Mouse (Mus musculus): ENCODE results near the gene Nwd2. TPM values are rescaled to one million over a fixed set of nuclear protein-coding genes. Genes with fewer than 3 reads are reported as not detected.

Nwd2 gene
- total and polyA plus RNA-seq, 2 experiments from 2014 or later, result not detected

DNA sequence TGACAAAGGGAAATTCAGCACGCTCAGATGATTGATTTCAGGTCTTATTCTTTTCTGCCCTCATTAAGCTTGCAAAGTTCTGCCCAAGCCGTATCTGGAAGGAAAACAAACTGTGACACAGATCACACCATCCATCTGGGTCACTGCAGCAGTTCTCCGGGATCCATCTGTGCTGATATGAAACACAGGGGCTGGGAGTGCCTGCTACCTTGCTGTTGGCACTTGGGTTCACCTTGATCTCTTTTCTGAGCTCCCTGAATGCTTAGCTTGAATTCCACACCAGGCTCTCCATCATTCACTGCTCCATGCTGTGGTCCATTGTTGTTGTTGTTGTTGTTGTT, 20.4 kb upstream of the Nwd2 start:
- ATAC-seq (ENCODE audit: insufficient read depth, low read depth) (no peak), DNase-seq (ENCODE audit: low spot score) (no peak)
- 64% methylated on average over 3 of the region's 3 CpGs for WGBS
- Histone ChIP-seq H3K9ac (replicated peaks; ENCODE audit: low read depth, low read length) (no peak overlapping the region), H3K9me3 (replicated peaks; ENCODE audit: control insufficient read depth, low read length) (no peaks in the 10 kb centered on the region), H3K4me3 (ENCODE audit: low read depth, low read length) (no peak overlapping the region), H3K4me1 (ENCODE audit: control insufficient read depth, insufficient read depth) (no peaks in the 10 kb centered on the region), H3K27me3 (ENCODE audit: control insufficient read depth, insufficient read depth, low read length) (no peaks in the 10 kb centered on the region), H3K4me2 (ENCODE audit: low read depth, low read length) (no peak overlapping the region), H3K36me3 (replicated peaks; ENCODE audit: control insufficient read depth, insufficient read depth, low read length) (no peaks in the 10 kb centered on the region), H3K27ac (ENCODE audit: low read depth) (no peak overlapping the region)
- TF ChIP-seq CTCF (IDR thresholded peaks at IDR 0.05; ENCODE audit: low read depth) (no peak), EP300 (IDR thresholded peaks at IDR 0.05; ENCODE audit: low read depth) (no peak)

- Histone ChIP-seq H3K9me3 (replicated peaks; ENCODE audit: control insufficient read depth, low read length) (no peaks in the 10 kb centered on the region), H3K27me3 (ENCODE audit: control insufficient read depth, insufficient read depth, low read length) (no peaks in the 10 kb centered on the region), H3K4me3 (ENCODE audit: low read depth, low read length) (no peak overlapping the region), H3K9ac (replicated peaks; ENCODE audit: low read depth, low read length) (no peak overlapping the region), H3K36me3 (replicated peaks; ENCODE audit: control insufficient read depth, insufficient read depth, low read length) (no peaks in the 10 kb centered on the region), H3K27ac (ENCODE audit: low read depth) (no peak overlapping the region), H3K4me2 (ENCODE audit: low read depth, low read length) (no peak overlapping the region), H3K4me1 (ENCODE audit: control insufficient read depth, insufficient read depth) (no peaks in the 10 kb centered on the region)
- DNase-seq (ENCODE audit: low spot score) (no peak), ATAC-seq (ENCODE audit: insufficient read depth, low read depth) (no peak)
- 37% methylated on average over 2 of the region's 2 CpGs for WGBS
- TF ChIP-seq CTCF (IDR thresholded peaks at IDR 0.05; ENCODE audit: low read depth) (no peak), EP300 (IDR thresholded peaks at IDR 0.05; ENCODE audit: low read depth) (no peak)
Observed at GRCm38 (mm10) chr5:63634636-63635035, 14.3 kb upstream of the Nwd2 start.

- 24% methylated on average over 2 of the region's 2 CpGs for WGBS
- H3K36me3 ChIP-seq (replicated peaks; ENCODE audit: control insufficient read depth, insufficient read depth, low read length), result no peaks in the 10 kb centered on the region
- no peak overlapping the region for H3K4me2 ChIP-seq (ENCODE audit: low read depth, low read length)
- DNase-seq (ENCODE audit: low spot score), result no peak
- no peak overlapping the region for H3K9ac ChIP-seq (replicated peaks; ENCODE audit: low read depth, low read length)
- no peak for TF ChIP-seq CTCF (IDR thresholded peaks at IDR 0.05; ENCODE audit: low read depth)
- no peak for TF ChIP-seq EP300 (IDR thresholded peaks at IDR 0.05; ENCODE audit: low read depth)
- no peaks in the 10 kb centered on the region for H3K9me3 ChIP-seq (replicated peaks; ENCODE audit: control insufficient read depth, low read length)
- ATAC-seq (ENCODE audit: insufficient read depth, low read depth), result no peak
- peaks cover 45% of the 10 kb centered on the region for H3K27me3 ChIP-seq (ENCODE audit: control insufficient read depth, insufficient read depth, low read length)
- H3K27ac ChIP-seq (ENCODE audit: low read depth), result no peak overlapping the region
- no peak overlapping the region for H3K4me3 ChIP-seq (ENCODE audit: low read depth, low read length)
- H3K4me1 ChIP-seq (ENCODE audit: control insufficient read depth, insufficient read depth), result 0 out of 2 replicates have a peak, but pooled peaks cover 4% of the 10 kb centered on the region
Observed at GRCm38 (mm10) chr5:63648187-63648586, 715 bp upstream of the Nwd2 start.

DNA sequence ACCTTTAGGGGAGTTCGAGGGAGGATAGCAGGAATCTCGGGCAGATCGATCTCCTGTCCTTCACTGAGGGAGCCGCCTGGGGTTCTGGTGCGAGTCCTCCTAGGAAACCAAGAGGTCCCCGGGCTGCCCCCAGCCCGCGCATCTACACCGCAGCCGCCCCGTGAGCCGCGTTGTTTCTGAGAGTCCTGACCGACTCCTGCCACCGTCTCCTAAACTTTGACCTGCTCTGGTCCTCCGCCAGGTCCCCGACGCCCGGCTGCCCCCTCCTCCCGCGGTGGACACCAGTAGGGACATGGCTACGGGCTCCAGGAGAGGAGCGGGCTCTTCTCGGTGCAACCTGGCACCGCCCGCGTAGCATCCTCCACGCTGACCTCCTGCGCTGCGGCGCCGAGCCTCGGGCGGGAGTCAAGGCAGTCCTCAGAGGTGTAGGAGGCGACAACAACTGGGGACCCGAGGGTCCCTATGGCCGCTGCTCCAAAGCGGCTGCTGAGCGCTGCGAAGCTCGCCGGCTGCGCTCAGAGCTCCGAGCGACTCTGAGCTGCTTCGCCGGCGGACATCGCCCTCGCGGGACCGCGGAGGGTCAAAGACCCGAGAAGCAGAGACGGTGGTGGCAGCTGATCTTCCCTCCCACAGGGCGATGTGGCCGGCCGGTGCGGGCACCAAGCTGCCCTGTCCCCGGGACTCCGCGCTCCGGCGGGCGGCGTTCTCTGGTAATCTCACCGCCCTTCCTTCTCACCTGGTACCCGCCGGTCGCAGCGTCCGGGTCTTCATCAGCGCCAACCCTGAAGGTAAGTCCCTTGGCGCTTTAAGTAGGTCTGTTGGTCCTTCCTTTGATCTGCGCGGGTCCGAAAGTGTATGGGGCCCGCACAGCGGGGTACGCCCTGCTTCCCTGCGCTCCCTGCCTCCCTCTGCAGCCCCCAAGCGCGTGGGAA, 897 bp downstream of the Nwd2 start:
- Histone ChIP-seq H3K27ac (ENCODE audit: low read depth) (no peak overlapping the region), H3K4me1 (ENCODE audit: control insufficient read depth, insufficient read depth) (0 out of 2 replicates have a peak, but pooled peaks cover 4% of the 10 kb centered on the region), H3K27me3 (ENCODE audit: control insufficient read depth, insufficient read depth, low read length) (peaks cover 45% of the 10 kb centered on the region), H3K36me3 (replicated peaks; ENCODE audit: control insufficient read depth, insufficient read depth, low read length) (no peaks in the 10 kb centered on the region), H3K9me3 (replicated peaks; ENCODE audit: control insufficient read depth, low read length) (no peaks in the 10 kb centered on the region), H3K9ac (replicated peaks; ENCODE audit: low read depth, low read length) (no peak overlapping the region), H3K4me3 (ENCODE audit: low read depth, low read length) (peak overlapping the region; percentile 40), H3K4me2 (ENCODE audit: low read depth, low read length) (peak overlapping the region; percentile 52)
- ATAC-seq (ENCODE audit: insufficient read depth, low read depth) (no peak), DNase-seq (ENCODE audit: low spot score) (no peak)
- under 1% methylated on average over 83 of the region's 83 CpGs for WGBS
- no peak for TF ChIP-seq CTCF (IDR thresholded peaks at IDR 0.05; ENCODE audit: low read depth)
- TF ChIP-seq EP300 (IDR thresholded peaks at IDR 0.05; ENCODE audit: low read depth), result no peak

GRCm38 (mm10) chr5:63651813-63652212, 2.9 kb downstream of the Nwd2 start:
- no peak overlapping the region for H3K4me2 ChIP-seq (ENCODE audit: low read depth, low read length)
- no peaks in the 10 kb centered on the region for H3K36me3 ChIP-seq (replicated peaks; ENCODE audit: control insufficient read depth, insufficient read depth, low read length)
- no peaks in the 10 kb centered on the region for H3K9me3 ChIP-seq (replicated peaks; ENCODE audit: control insufficient read depth, low read length)
- H3K4me1 ChIP-seq (ENCODE audit: control insufficient read depth, insufficient read depth), result 0 out of 2 replicates have a peak, but pooled peaks cover 4% of the 10 kb centered on the region
- DNase-seq (ENCODE audit: low spot score) (no peak), ATAC-seq (ENCODE audit: insufficient read depth, low read depth) (no peak)
- H3K9ac ChIP-seq (replicated peaks; ENCODE audit: low read depth, low read length), result no peak overlapping the region
- H3K4me3 ChIP-seq (ENCODE audit: low read depth, low read length), result no peak overlapping the region
- no peak for TF ChIP-seq CTCF (IDR thresholded peaks at IDR 0.05; ENCODE audit: low read depth)
- TF ChIP-seq EP300 (IDR thresholded peaks at IDR 0.05; ENCODE audit: low read depth), result no peak
- H3K27me3 ChIP-seq (ENCODE audit: control insufficient read depth, insufficient read depth, low read length), result peaks cover 45% of the 10 kb centered on the region
- no peak overlapping the region for H3K27ac ChIP-seq (ENCODE audit: low read depth)

Data from heart, postnatal 0 days (tissue).